Mouse (Mus musculus): ENCODE data around the gene Spns3. TPM values are rescaled to one million over a fixed set of nuclear protein-coding genes. Genes with fewer than 3 reads are reported as not detected.

Gene Spns3
- polyA plus RNA-seq, 1 experiment: 15.4 TPM

GRCm38 (mm10) chr11:72497367-72497766 is 52.9 kb downstream of the Spns3 start:
- Histone ChIP-seq H3K27ac (ENCODE audit: control insufficient read depth, insufficient read depth, low read length) (no peak overlapping the region), H3K36me3 (ENCODE audit: control insufficient read depth, insufficient read depth, low read length) (no peaks in the 10 kb centered on the region), H3K27me3 (ENCODE audit: control insufficient read depth, insufficient read depth, low read length) (no peaks in the 10 kb centered on the region), H3K4me1 (replicated peaks; ENCODE audit: control insufficient read depth, insufficient read depth, low read length) (no peaks in the 10 kb centered on the region), H3K4me3 (ENCODE audit: control insufficient read depth, insufficient read depth, low read length) (no peak overlapping the region)
- no peak for TF ChIP-seq CTCF (IDR thresholded peaks at IDR 0.05; ENCODE audit: borderline replicate concordance, control insufficient read depth, extremely low read depth, insufficient read depth, low read length, poor library complexity)
- TF ChIP-seq POLR2A (IDR thresholded peaks at IDR 0.05; ENCODE audit: control insufficient read depth, extremely low read depth, insufficient read depth, low read length, poor library complexity): no peak
- no peak for DNase-seq
- 94% methylated on average over 4 of the region's 4 CpGs for WGBS

GRCm38 (mm10) chr11:72496775-72497174 is 53.5 kb downstream of the Spns3 start:
- 96% methylated on average over 1 of the region's 1 CpGs for WGBS
- H3K36me3 ChIP-seq (ENCODE audit: control insufficient read depth, insufficient read depth, low read length): no peaks in the 10 kb centered on the region
- no peak overlapping the region for H3K4me3 ChIP-seq (ENCODE audit: control insufficient read depth, insufficient read depth, low read length)
- no peaks in the 10 kb centered on the region for H3K27me3 ChIP-seq (ENCODE audit: control insufficient read depth, insufficient read depth, low read length)
- DNase-seq: no peak
- H3K4me1 ChIP-seq (replicated peaks; ENCODE audit: control insufficient read depth, insufficient read depth, low read length): no peaks in the 10 kb centered on the region
- TF ChIP-seq POLR2A (IDR thresholded peaks at IDR 0.05; ENCODE audit: control insufficient read depth, extremely low read depth, insufficient read depth, low read length, poor library complexity) (no peak), CTCF (IDR thresholded peaks at IDR 0.05; ENCODE audit: borderline replicate concordance, control insufficient read depth, extremely low read depth, insufficient read depth, low read length, poor library complexity) (no peak)
- H3K27ac ChIP-seq (ENCODE audit: control insufficient read depth, insufficient read depth, low read length): no peak overlapping the region

DNA sequence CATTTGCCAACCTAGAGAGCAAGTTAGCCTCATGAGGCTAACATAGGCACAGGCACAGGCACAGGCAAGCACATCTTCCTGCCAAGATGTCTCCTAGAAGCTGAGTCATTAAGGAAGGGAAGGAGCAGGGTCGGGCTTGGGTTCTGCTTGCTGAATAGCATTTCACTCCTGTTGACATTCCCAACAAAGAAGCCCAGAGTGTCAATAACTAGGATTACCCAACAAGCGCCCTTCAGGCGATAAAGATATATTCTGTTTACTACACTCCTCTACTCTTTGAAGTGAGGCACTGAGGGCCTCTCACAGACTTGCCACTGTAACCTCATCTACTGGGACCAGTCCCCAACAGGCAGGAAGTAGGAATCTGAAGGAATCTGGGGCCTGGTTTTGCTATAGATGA is 54.2 kb downstream of the Spns3 start:
- DNase-seq: no peak
- WGBS: 80% methylated on average over 3 of the region's 3 CpGs
- Histone ChIP-seq H3K4me3 (ENCODE audit: control insufficient read depth, insufficient read depth, low read length) (no peak overlapping the region), H3K36me3 (ENCODE audit: control insufficient read depth, insufficient read depth, low read length) (no peaks in the 10 kb centered on the region), H3K4me1 (replicated peaks; ENCODE audit: control insufficient read depth, insufficient read depth, low read length) (no peaks in the 10 kb centered on the region), H3K27me3 (ENCODE audit: control insufficient read depth, insufficient read depth, low read length) (no peaks in the 10 kb centered on the region), H3K27ac (ENCODE audit: control insufficient read depth, insufficient read depth, low read length) (no peak overlapping the region)
- TF ChIP-seq POLR2A (IDR thresholded peaks at IDR 0.05; ENCODE audit: control insufficient read depth, extremely low read depth, insufficient read depth, low read length, poor library complexity): no peak
- no peak for TF ChIP-seq CTCF (IDR thresholded peaks at IDR 0.05; ENCODE audit: borderline replicate concordance, control insufficient read depth, extremely low read depth, insufficient read depth, low read length, poor library complexity)

- Histone ChIP-seq H3K27me3 (ENCODE audit: control insufficient read depth, insufficient read depth, low read length) (peaks cover 2% of the 10 kb centered on the region; the same call in 1 of the 2 replicates), H3K36me3 (ENCODE audit: control insufficient read depth, insufficient read depth, low read length) (no peaks in the 10 kb centered on the region), H3K4me1 (replicated peaks; ENCODE audit: control insufficient read depth, insufficient read depth, low read length) (peaks cover 2% of the 10 kb centered on the region; the same call in 1 of the 2 replicates), H3K27ac (ENCODE audit: control insufficient read depth, insufficient read depth, low read length) (no peak overlapping the region), H3K4me3 (ENCODE audit: control insufficient read depth, insufficient read depth, low read length) (no peak overlapping the region)
- no peak for DNase-seq
- TF ChIP-seq POLR2A (IDR thresholded peaks at IDR 0.05; ENCODE audit: control insufficient read depth, extremely low read depth, insufficient read depth, low read length, poor library complexity): no peak
- TF ChIP-seq CTCF (IDR thresholded peaks at IDR 0.05; ENCODE audit: borderline replicate concordance, control insufficient read depth, extremely low read depth, insufficient read depth, low read length, poor library complexity): no peak
- WGBS: 72% methylated on average over 8 of the region's 8 CpGs
Observed at GRCm38 (mm10) chr11:72494046-72494988, 56.0 kb downstream of the Spns3 start.

GRCm38 (mm10) chr11:72491130-72491960 is 59.0 kb downstream of the Spns3 start:
- 55% methylated on average over 15 of the region's 15 CpGs for WGBS
- TF ChIP-seq CTCF (IDR thresholded peaks at IDR 0.05; ENCODE audit: borderline replicate concordance, control insufficient read depth, extremely low read depth, insufficient read depth, low read length, poor library complexity) (no peak), POLR2A (IDR thresholded peaks at IDR 0.05; ENCODE audit: control insufficient read depth, extremely low read depth, insufficient read depth, low read length, poor library complexity) (no peak)
- H3K27ac ChIP-seq (ENCODE audit: control insufficient read depth, insufficient read depth, low read length): no peak overlapping the region
- peaks cover 13% of the 10 kb centered on the region; the same call in 1 of the 2 replicates for H3K27me3 ChIP-seq (ENCODE audit: control insufficient read depth, insufficient read depth, low read length)
- no peak for DNase-seq
- H3K36me3 ChIP-seq (ENCODE audit: control insufficient read depth, insufficient read depth, low read length): no peaks in the 10 kb centered on the region
- no peak overlapping the region for H3K4me3 ChIP-seq (ENCODE audit: control insufficient read depth, insufficient read depth, low read length)
- H3K4me1 ChIP-seq (replicated peaks; ENCODE audit: control insufficient read depth, insufficient read depth, low read length): peaks cover 7% of the 10 kb centered on the region; the same call in 1 of the 2 replicates

- Histone ChIP-seq H3K27ac (ENCODE audit: control insufficient read depth, insufficient read depth, low read length) (no peak within 1 kb of the TSS), H3K4me1 (replicated peaks; ENCODE audit: control insufficient read depth, insufficient read depth, low read length) (peaks cover 9% of the 10 kb centered on the region; the same call in 1 of the 2 replicates), H3K27me3 (ENCODE audit: control insufficient read depth, insufficient read depth, low read length) (peaks cover 13% of the 10 kb centered on the region; the same call in 1 of the 2 replicates), H3K4me3 (ENCODE audit: control insufficient read depth, insufficient read depth, low read length) (peak within 1 kb of the TSS; percentile 37), H3K36me3 (ENCODE audit: control insufficient read depth, insufficient read depth, low read length) (no peaks in the 10 kb centered on the region)
- TF ChIP-seq POLR2A (IDR thresholded peaks at IDR 0.05; ENCODE audit: control insufficient read depth, extremely low read depth, insufficient read depth, low read length, poor library complexity) (no peak), CTCF (IDR thresholded peaks at IDR 0.05; ENCODE audit: borderline replicate concordance, control insufficient read depth, extremely low read depth, insufficient read depth, low read length, poor library complexity) (peak; percentile 20; the same call in 1 of the 2 replicates)
- peak; percentile 86 for DNase-seq
- under 1% methylated on average over 42 of the region's 42 CpGs for WGBS
Observed at GRCm38 (mm10) chr11:72489881-72490301, 60.4 kb downstream of the Spns3 start, which contains the start of gene Spns2. Spns2 (minus strand) TSS chr11:72489904.
